ENCODE assay signal across 20 mouse cellular contexts in genomic region chr16:17491154-17491553, GRCm38 (mm10). TPM values are rescaled to one million over a fixed set of nuclear protein-coding genes. Genes with fewer than 3 reads are reported as not detected.
A peak's percentile ranks its signal among the peaks of the same experiment; 100 is the strongest.
DNase-seq lines count a peak whose midpoint lies in the region; ATAC-seq and TF ChIP-seq lines count a peak whose summit lies in the region.
"Had no signal": no experiment of that assay in that cellular context is flagged by ENCODE, and none has a peak within 500 bp of the region (broad histone marks: within the 10 kb centered on the region; RNA-seq: fewer than 3 reads in every experiment).

No protein-coding gene starts in this region.

- no peak overlapping the region for H3K4me3 ChIP-seq in hindbrain, embryonic 10.5 days
- no peak overlapping the region for H3K4me3 ChIP-seq in hindbrain, embryonic 12.5 days
- no peak overlapping the region for H3K4me3 ChIP-seq in midbrain, postnatal 0 days (ENCODE audit: low read depth, low read length)
- no peak overlapping the region for H3K4me3 ChIP-seq in midbrain, embryonic 13.5 days (replicated peaks)
- H3K4me3 ChIP-seq in cortical plate, adult 2 months (ENCODE audit: insufficient read depth, low read length): no peak overlapping the region
- no peak overlapping the region for H3K4me3 ChIP-seq in limb, embryonic 10.5 days
- H3K4me3 ChIP-seq: erythroblast, embryonic 14.5 days; hindbrain, embryonic 15.5 days; limb, embryonic 12.5 days; liver, embryonic 13.5 days had no signal

- TF ChIP-seq CTCF in midbrain, postnatal 0 days (IDR thresholded peaks at IDR 0.05): no peak
- TF ChIP-seq CTCF in cortical plate, adult 2 months (IDR thresholded peaks at IDR 0.05; ENCODE audit: extremely low read depth, insufficient read depth, low read length): no peak

- DNase-seq in hindbrain, embryonic 10.5 days (ENCODE audit: low spot score): no peak
- peak; percentile 22 for DNase-seq in midbrain, postnatal 0 days (ENCODE audit: low spot score)
- peak; percentile 57 to 66 for DNase-seq in cerebellum, postnatal 10 days
- DNase-seq in limb, embryonic 10.5 days (ENCODE audit: low spot score): no peak
- DNase-seq: gastrocnemius, postnatal 36 days; heart, postnatal 10 days; kidney, postnatal 36 days; liver, embryonic 13.5 days; lung, embryonic 14.5 days; lung, postnatal 36 days; thymus, postnatal 36 days had no signal

- H3K36me3 ChIP-seq in hindbrain, embryonic 10.5 days: peaks cover 19% of the 10 kb centered on the region
- H3K36me3 ChIP-seq in hindbrain, embryonic 12.5 days: peaks cover 10% of the 10 kb centered on the region
- peaks cover 7% of the 10 kb centered on the region; the same call in 1 of the 2 replicates for H3K36me3 ChIP-seq in midbrain, postnatal 0 days (ENCODE audit: insufficient read depth, low read length)
- peaks cover 14% of the 10 kb centered on the region for H3K36me3 ChIP-seq in midbrain, embryonic 13.5 days
- peaks cover 18% of the 10 kb centered on the region for H3K36me3 ChIP-seq in limb, embryonic 10.5 days

- H3K9me3 ChIP-seq in hindbrain, embryonic 10.5 days: no peaks in the 10 kb centered on the region
- H3K9me3 ChIP-seq in hindbrain, embryonic 12.5 days (replicated peaks): no peaks in the 10 kb centered on the region
- no peaks in the 10 kb centered on the region for H3K9me3 ChIP-seq in midbrain, postnatal 0 days (ENCODE audit: low read length)
- H3K9me3 ChIP-seq in midbrain, embryonic 13.5 days: no peaks in the 10 kb centered on the region
- H3K9me3 ChIP-seq in limb, embryonic 10.5 days (replicated peaks): no peaks in the 10 kb centered on the region
- H3K9me3 ChIP-seq: hindbrain, embryonic 15.5 days; limb, embryonic 12.5 days; liver, embryonic 13.5 days had no signal

- no peak for ATAC-seq in hindbrain, embryonic 12.5 days (ENCODE audit: low FRiP score)
- ATAC-seq in midbrain, postnatal 0 days (ENCODE audit: low FRiP score): no peak
- no peak for ATAC-seq in midbrain, embryonic 13.5 days
- ATAC-seq: forebrain, embryonic 14.5 days; intestine, embryonic 16.5 days had no signal

- 88% methylated on average over 5 of the region's 5 CpGs for WGBS in hindbrain, embryonic 10.5 days
- WGBS in hindbrain, embryonic 12.5 days: 93% methylated on average over 5 of the region's 5 CpGs
- 89% methylated on average over 5 of the region's 5 CpGs for WGBS in midbrain, postnatal 0 days
- 85% methylated on average over 5 of the region's 5 CpGs for WGBS in midbrain, embryonic 13.5 days
- WGBS in limb, embryonic 10.5 days: 85% methylated on average over 5 of the region's 5 CpGs

- 0 out of 2 replicates have a peak overlapping the region, but pooled peaks have one; percentile 12 for H3K27ac ChIP-seq in hindbrain, embryonic 10.5 days
- no peak overlapping the region for H3K27ac ChIP-seq in hindbrain, embryonic 12.5 days
- no peak overlapping the region for H3K27ac ChIP-seq in midbrain, postnatal 0 days (ENCODE audit: low read depth, low read length)
- no peak overlapping the region for H3K27ac ChIP-seq in midbrain, embryonic 13.5 days
- peak overlapping the region; percentile 75; the same call in 1 of the 2 replicates for H3K27ac ChIP-seq in cortical plate, adult 2 months (ENCODE audit: insufficient read depth, low read length)
- H3K27ac ChIP-seq in limb, embryonic 10.5 days: no peak overlapping the region
- H3K27ac ChIP-seq: hindbrain, embryonic 15.5 days; limb, embryonic 12.5 days; liver, embryonic 13.5 days had no signal

- TF ChIP-seq POLR2A in cortical plate, adult 2 months (IDR thresholded peaks at IDR 0.05; ENCODE audit: extremely low read depth, insufficient read depth, low read length): no peak

- H3K9ac ChIP-seq in hindbrain, embryonic 12.5 days: no peak overlapping the region
- H3K9ac ChIP-seq in midbrain, postnatal 0 days (replicated peaks; ENCODE audit: low read length, poor library complexity, severe bottlenecking): no peak overlapping the region
- H3K9ac ChIP-seq in midbrain, embryonic 13.5 days (replicated peaks): no peak overlapping the region
- H3K9ac ChIP-seq: hindbrain, embryonic 15.5 days; limb, embryonic 12.5 days; liver, embryonic 13.5 days; lung, embryonic 14.5 days had no signal

- no peak overlapping the region for H3K4me2 ChIP-seq in hindbrain, embryonic 12.5 days (replicated peaks)
- no peak overlapping the region for H3K4me2 ChIP-seq in midbrain, postnatal 0 days (ENCODE audit: low read depth, low read length, poor library complexity, severe bottlenecking)
- no peak overlapping the region for H3K4me2 ChIP-seq in midbrain, embryonic 13.5 days (replicated peaks)
- H3K4me2 ChIP-seq: heart, embryonic 11.5 days; hindbrain, embryonic 15.5 days; limb, embryonic 12.5 days; liver, embryonic 13.5 days; lung, embryonic 14.5 days had no signal

- peaks cover 23% of the 10 kb centered on the region for H3K27me3 ChIP-seq in hindbrain, embryonic 10.5 days (ENCODE audit: insufficient read depth, poor library complexity, severe bottlenecking)
- peaks cover 25% of the 10 kb centered on the region for H3K27me3 ChIP-seq in hindbrain, embryonic 12.5 days
- 0 out of 2 replicates have a peak, but pooled peaks cover 4% of the 10 kb centered on the region for H3K27me3 ChIP-seq in midbrain, postnatal 0 days (ENCODE audit: insufficient read depth, low read length)
- peaks cover 16% of the 10 kb centered on the region for H3K27me3 ChIP-seq in midbrain, embryonic 13.5 days
- peaks cover 45% of the 10 kb centered on the region for H3K27me3 ChIP-seq in limb, embryonic 10.5 days (ENCODE audit: low read depth, poor library complexity, severe bottlenecking)

- H3K4me1 ChIP-seq in hindbrain, embryonic 10.5 days (replicated peaks): peaks cover 13% of the 10 kb centered on the region
- H3K4me1 ChIP-seq in hindbrain, embryonic 12.5 days: peaks cover 10% of the 10 kb centered on the region
- peaks cover 7% of the 10 kb centered on the region; the same call in 1 of the 2 replicates for H3K4me1 ChIP-seq in midbrain, postnatal 0 days (ENCODE audit: insufficient read depth, low read length)
- peaks cover 14% of the 10 kb centered on the region for H3K4me1 ChIP-seq in midbrain, embryonic 13.5 days (replicated peaks)
- H3K4me1 ChIP-seq in cortical plate, adult 2 months (ENCODE audit: control insufficient read depth, insufficient read depth, low read length): peaks cover 12% of the 10 kb centered on the region
- H3K4me1 ChIP-seq in limb, embryonic 10.5 days: peaks cover 11% of the 10 kb centered on the region

RNA-seq across cellular contexts. Expression of gene Aifm3, which starts 1.7 kb away (rescaled TPM):
- polyA plus RNA-seq in hindbrain, embryonic 10.5 days (2016; fragmentation: Nextera tagmentation; extraction: Ambion mirVana): 2.2 and 3.7 TPM in 2 replicates
- polyA plus RNA-seq in hindbrain, embryonic 12.5 days (2016; fragmentation: Nextera tagmentation; extraction: Ambion mirVana): 3.0 and 4.5 TPM in 2 replicates
- total RNA-seq in midbrain, postnatal 0 days (2014; rRNA removed): 16.2 and 23.2 TPM in 2 replicates
- 12.5 and 14.1 TPM in 2 replicates for polyA plus RNA-seq in midbrain, postnatal 0 days (2015; fragmentation: Nextera tagmentation; extraction: Ambion mirVana)
- 7.9 and 10.6 TPM in 2 replicates for polyA plus RNA-seq in midbrain, embryonic 13.5 days (2015; fragmentation: Nextera tagmentation; extraction: Ambion mirVana)
- polyA plus RNA-seq in cortical plate, adult 2 months (2012; rRNA removed): 233 and 286 TPM in 2 replicates
- 0.85 and 1.2 TPM in 2 replicates for polyA plus RNA-seq in limb, embryonic 10.5 days (2016; fragmentation: Nextera tagmentation; extraction: Ambion mirVana)
- polyA plus RNA-seq: erythroblast, embryonic 14.5 days had no signal

RNA-seq across cellular contexts. Expression of gene Lztr1, which starts 17.3 kb away (rescaled TPM):
- 91.1 and 105 TPM in 2 replicates for polyA plus RNA-seq in hindbrain, embryonic 10.5 days (2016; fragmentation: Nextera tagmentation; extraction: Ambion mirVana)
- 113 and 121 TPM in 2 replicates for polyA plus RNA-seq in hindbrain, embryonic 12.5 days (2016; fragmentation: Nextera tagmentation; extraction: Ambion mirVana)
- total RNA-seq in midbrain, postnatal 0 days (2014; rRNA removed): 221 and 264 TPM in 2 replicates
- 94.0 and 104 TPM in 2 replicates for polyA plus RNA-seq in midbrain, postnatal 0 days (2015; fragmentation: Nextera tagmentation; extraction: Ambion mirVana)
- 124 and 133 TPM in 2 replicates for polyA plus RNA-seq in midbrain, embryonic 13.5 days (2015; fragmentation: Nextera tagmentation; extraction: Ambion mirVana)
- 330 and 345 TPM in 2 replicates for polyA plus RNA-seq in cortical plate, adult 2 months (2012; rRNA removed)
- 78.2 and 89.8 TPM in 2 replicates for polyA plus RNA-seq in limb, embryonic 10.5 days (2016; fragmentation: Nextera tagmentation; extraction: Ambion mirVana)

RNA-seq across cellular contexts. Expression of gene Crkl, which starts 39.4 kb away (rescaled TPM):
- 75.8 and 81.5 TPM in 2 replicates for polyA plus RNA-seq in hindbrain, embryonic 10.5 days (2016; fragmentation: Nextera tagmentation; extraction: Ambion mirVana)
- polyA plus RNA-seq in hindbrain, embryonic 12.5 days (2016; fragmentation: Nextera tagmentation; extraction: Ambion mirVana): 87.1 and 98.9 TPM in 2 replicates
- total RNA-seq in midbrain, postnatal 0 days (2014; rRNA removed): 47.8 and 54.4 TPM in 2 replicates
- 58.2 and 61.1 TPM in 2 replicates for polyA plus RNA-seq in midbrain, postnatal 0 days (2015; fragmentation: Nextera tagmentation; extraction: Ambion mirVana)
- 88.7 and 91.2 TPM in 2 replicates for polyA plus RNA-seq in midbrain, embryonic 13.5 days (2015; fragmentation: Nextera tagmentation; extraction: Ambion mirVana)
- polyA plus RNA-seq in cortical plate, adult 2 months (2012; rRNA removed): 22.3 and 22.8 TPM in 2 replicates
- polyA plus RNA-seq in limb, embryonic 10.5 days (2016; fragmentation: Nextera tagmentation; extraction: Ambion mirVana): 83.6 and 84.0 TPM in 2 replicates

RNA-seq across cellular contexts. Expression of gene Thap7, which starts 39.8 kb away (rescaled TPM):
- polyA plus RNA-seq in hindbrain, embryonic 10.5 days (2016; fragmentation: Nextera tagmentation; extraction: Ambion mirVana): 49.6 and 59.1 TPM in 2 replicates
- 57.7 and 66.5 TPM in 2 replicates for polyA plus RNA-seq in hindbrain, embryonic 12.5 days (2016; fragmentation: Nextera tagmentation; extraction: Ambion mirVana)
- 59.3 and 65.5 TPM in 2 replicates for total RNA-seq in midbrain, postnatal 0 days (2014; rRNA removed)
- 57.1 and 64.1 TPM in 2 replicates for polyA plus RNA-seq in midbrain, postnatal 0 days (2015; fragmentation: Nextera tagmentation; extraction: Ambion mirVana)
- polyA plus RNA-seq in midbrain, embryonic 13.5 days (2015; fragmentation: Nextera tagmentation; extraction: Ambion mirVana): 61.7 and 65.0 TPM in 2 replicates
- polyA plus RNA-seq in cortical plate, adult 2 months (2012; rRNA removed): 64.9 and 82.8 TPM in 2 replicates
- 47.8 and 58.9 TPM in 2 replicates for polyA plus RNA-seq in limb, embryonic 10.5 days (2016; fragmentation: Nextera tagmentation; extraction: Ambion mirVana)

Comparison
In these comparisons a context has a peak if more than half of its experiments do, and no peak if none do; other contexts are left out.
1. H3K27ac ChIP-seq: peak in hindbrain, embryonic 10.5 days (single experiment) and cortical plate, adult 2 months (single experiment); none in hindbrain, embryonic 12.5 days (single experiment), midbrain, postnatal 0 days (single experiment), midbrain, embryonic 13.5 days (single experiment) and limb, embryonic 10.5 days (single experiment).
2. DNase-seq: peak in midbrain, postnatal 0 days (single experiment) and cerebellum, postnatal 10 days (2 of 2); none in hindbrain, embryonic 10.5 days (single experiment) and limb, embryonic 10.5 days (single experiment).
3. RNA of gene Aifm3, which starts 1.7 kb away (polyA plus RNA-seq): 233 to 286 TPM in cortical plate, adult 2 months; 12.5 to 14.1 TPM in midbrain, postnatal 0 days, 7.9 to 10.6 TPM in midbrain, embryonic 13.5 days, 3.0 to 4.5 TPM in hindbrain, embryonic 12.5 days, 2.2 to 3.7 TPM in hindbrain, embryonic 10.5 days and 0.85 to 1.2 TPM in limb, embryonic 10.5 days; every median in the first group is over 10 times any median in the second.